Mouse (Mus musculus) left cerebral cortex, adult 18-20 months (tissue): ENCODE data around the gene Rbm6. TPM values are rescaled to one million over a fixed set of nuclear protein-coding genes. Genes with fewer than 3 reads are reported as not detected.

Experiments used
- total RNA-seq, 2 experiments: library from RNA; stranded (reverse); gene quantifications; 2 replicates each; pipeline ENCODE4 v1.2.3; 2021

Gene Rbm6
- total RNA-seq, 2 experiments from 2014 or later: 54.0 to 57.3 TPM

Other genes with a start within 250 kb of the Rbm6 start
- gene Gnai2, start 237.9 kb downstream of the Rbm6 start, total RNA-seq: 100 to 1,000 TPM; 222 to 239 TPM
- gene Slc38a3, start 203.7 kb downstream of the Rbm6 start, total RNA-seq: 10 to 100 TPM; 66.6 to 84.4 TPM
- gene Gnat1, start 193.5 kb downstream of the Rbm6 start, total RNA-seq: under 1 TPM; 0.35 to 0.73 TPM
- 10 to 100 TPM; 13.1 to 13.9 TPM for gene Sema3f, start 162.8 kb downstream of the Rbm6 start, total RNA-seq
- gene Rbm5, start 102.2 kb downstream of the Rbm6 start, total RNA-seq: 100 to 1,000 TPM; 120 to 133 TPM
- 10 to 100 TPM; 27.1 to 28.1 TPM for gene Mon1a, start 14.9 kb upstream of the Rbm6 start, total RNA-seq
- gene Mst1r, start 33.6 kb upstream of the Rbm6 start, total RNA-seq: 1 to 10 TPM in 1 of 2 experiments, under 1 TPM in 1; 0.89 to 1.2 TPM
- gene Actl11, start 55.2 kb upstream of the Rbm6 start, total RNA-seq: not detected
- 100 to 1,000 TPM; 322 to 377 TPM for gene Camkv, start 62.4 kb upstream of the Rbm6 start, total RNA-seq
- gene Traip, start 76.9 kb upstream of the Rbm6 start, total RNA-seq: 1 to 10 TPM; 7.5 to 9.1 TPM
- gene Uba7, start 102.3 kb upstream of the Rbm6 start, total RNA-seq: 1 to 10 TPM; 4.3 to 5.0 TPM
- gene Gm20661, start 109.8 kb upstream of the Rbm6 start, total RNA-seq: under 1 TPM in 1 of 2 experiments, not detected in 1; 0.40 TPM
- 1 to 10 TPM; 4.0 to 4.5 TPM for gene Inka1, start 112.6 kb upstream of the Rbm6 start, total RNA-seq
- 1 to 10 TPM in 1 of 2 experiments, under 1 TPM in 1; 0.68 to 2.1 TPM for gene Cdhr4, start 119.3 kb upstream of the Rbm6 start, total RNA-seq
- gene Gm20662, start 123.1 kb upstream of the Rbm6 start, total RNA-seq: 1 to 10 TPM; 6.1 to 9.5 TPM
- gene Ip6k1, start 129.3 kb upstream of the Rbm6 start, total RNA-seq: 100 to 1,000 TPM; 199 to 224 TPM
- gene Gmppb, start 176.0 kb upstream of the Rbm6 start, total RNA-seq: 10 to 100 TPM; 18.1 to 20.2 TPM
- 1 to 10 TPM; 1.2 to 1.7 TPM for gene Amigo3, start 179.9 kb upstream of the Rbm6 start, total RNA-seq
- not detected for gene Mst1, start 207.2 kb upstream of the Rbm6 start, total RNA-seq
- gene Rnf123, start 210.1 kb upstream of the Rbm6 start, total RNA-seq: 10 to 100 TPM; 83.8 to 86.7 TPM
- 10 to 100 TPM; 29.2 to 32.2 TPM for gene Apeh, start 221.4 kb upstream of the Rbm6 start, total RNA-seq